Mouse (Mus musculus): ENCODE data around the gene Adipoq.

DNA sequence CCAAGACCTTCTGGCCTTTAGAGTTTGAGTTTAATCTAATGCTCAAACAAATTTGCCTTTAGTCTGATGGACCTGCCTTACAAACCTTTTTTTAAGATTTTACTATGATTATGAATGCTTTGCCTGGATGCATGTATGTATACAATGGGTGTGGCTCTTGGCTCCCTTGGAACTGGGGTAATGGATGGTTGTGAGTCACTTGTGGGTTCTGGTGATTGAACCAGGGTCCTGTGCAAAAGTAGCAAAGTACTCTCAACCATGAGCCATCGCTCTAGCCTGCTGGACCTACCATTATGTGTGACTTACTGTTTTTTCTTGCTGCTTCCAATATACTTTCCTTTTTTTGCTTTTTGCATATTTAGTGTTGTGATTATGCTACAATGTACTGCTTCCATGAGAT, 14.0 kb upstream of the Adipoq start:
- TF ChIP-seq ETS1 (conservative IDR thresholded peaks at IDR 0.05; ENCODE audit: low read depth, low read length) (no peak), MAZ (IDR thresholded peaks at IDR 0.05; ENCODE audit: low read depth, low read length) (no peak), MAX (IDR thresholded peaks at IDR 0.05; ENCODE audit: low read length) (no peak), POLR2A (IDR thresholded peaks at IDR 0.05; ENCODE audit: low read depth, low read length) (no peak), KAT2A (IDR thresholded peaks at IDR 0.05; ENCODE audit: insufficient replicate concordance, low read length) (no peak), CTCF (conservative IDR thresholded peaks at IDR 0.05 in 1 of 2, IDR thresholded peaks at IDR 0.05 in 1 of 2; ENCODE audit: low read depth in 2 of 2, low read length in 2 of 2) (no peak), MYC (IDR thresholded peaks at IDR 0.05; ENCODE audit: low read depth, low read length) (no peak), SIN3A (IDR thresholded peaks at IDR 0.05; ENCODE audit: low read length) (no peak), ZMIZ1 (IDR thresholded peaks at IDR 0.05; ENCODE audit: low read depth, low read length) (no peak), ZKSCAN1 (IDR thresholded peaks at IDR 0.05; ENCODE audit: borderline replicate concordance, low read depth, low read length) (no peak), MAFK (IDR thresholded peaks at IDR 0.05; ENCODE audit: insufficient replicate concordance, low read length) (no peak)
